Mouse (Mus musculus): ENCODE data around the gene Ssna1. TPM values are rescaled to one million over a fixed set of nuclear protein-coding genes. Genes with fewer than 3 reads are reported as not detected.
"Not testable (repeated sequence)": the region's sequence is repeated elsewhere in the genome, so short reads cannot be mapped to it uniquely, and the experiment has no call there.

Ssna1 gene
- total RNA-seq, 1 experiment from 2014 or later = 47.7 TPM

GRCm38 (mm10) chr2:25262291-25262767 is 9.9 kb downstream of the Ssna1 start, which contains the start of gene Tprn:
TSS of gene Tprn (plus strand) at chr2:25262618.
- DNase-seq = peak; percentile 95

GRCm38 (mm10) chr2:25261870-25262269 is 10.4 kb downstream of the Ssna1 start:
- DNase-seq = no peak

- DNase-seq = no peak
Measured at GRCm38 (mm10) chr2:25258887-25259286, 13.4 kb downstream of the Ssna1 start.

GRCm38 (mm10) chr2:25257250-25257649 is 15.0 kb downstream of the Ssna1 start:
- DNase-seq = not testable (repeated sequence)

- not testable (repeated sequence) for DNase-seq
Measured at GRCm38 (mm10) chr2:25256443-25257109, 15.7 kb downstream of the Ssna1 start.

- DNase-seq = peak; percentile 89
Measured at GRCm38 (mm10) chr2:25255284-25255779, 16.9 kb downstream of the Ssna1 start, which contains the start of gene Tmem203. TSS of gene Tmem203 (plus strand) at chr2:25255439.

- no peak for DNase-seq
Measured at GRCm38 (mm10) chr2:25252331-25252730, 19.9 kb downstream of the Ssna1 start.

GRCm38 (mm10) chr2:25246183-25247072 is 25.8 kb downstream of the Ssna1 start, which contains the start of gene AL732309.1:
TSS of gene AL732309.1 (minus strand) at chr2:25246863.
- no peak for DNase-seq

- no peak for DNase-seq
Measured at GRCm38 (mm10) chr2:25244144-25244543, 28.1 kb downstream of the Ssna1 start.

- DNase-seq = no peak
Measured at GRCm38 (mm10) chr2:25243342-25243741, 28.9 kb downstream of the Ssna1 start.

- no peak for DNase-seq
Measured at GRCm38 (mm10) chr2:25242101-25242506, 30.1 kb downstream of the Ssna1 start, which contains the start of the genes Rnf208 and Cysrt1. TSS of gene Rnf208 (plus strand) at chr2:25242255. TSS of gene Cysrt1 (minus strand) at chr2:25242452.

GRCm38 (mm10) chr2:25241438-25241775 is 30.8 kb downstream of the Ssna1 start:
- DNase-seq = no peak

GRCm38 (mm10) chr2:25240723-25241437 is 31.4 kb downstream of the Ssna1 start:
- DNase-seq = peak; percentile 79

- no peak for DNase-seq
Measured at GRCm38 (mm10) chr2:25240310-25240709, 31.9 kb downstream of the Ssna1 start.

- DNase-seq = no peak
Measured at GRCm38 (mm10) chr2:25239766-25240165, 32.5 kb downstream of the Ssna1 start.

GRCm38 (mm10) chr2:25238106-25238505 is 34.1 kb downstream of the Ssna1 start:
- no peak for DNase-seq

GRCm38 (mm10) chr2:25237522-25237921 is 34.7 kb downstream of the Ssna1 start:
- no peak for DNase-seq

GRCm38 (mm10) chr2:25236614-25237013 is 35.6 kb downstream of the Ssna1 start, which contains the start of gene Rnf224:
TSS of gene Rnf224 (minus strand) at chr2:25236787.
- no peak for DNase-seq

- DNase-seq = no peak
Measured at GRCm38 (mm10) chr2:25234551-25235220, 37.6 kb downstream of the Ssna1 start.

GRCm38 (mm10) chr2:25234050-25234449 is 38.2 kb downstream of the Ssna1 start, which contains the start of gene Slc34a3:
TSS of gene Slc34a3 (minus strand) at chr2:25234364.
- no peak for DNase-seq

GRCm38 (mm10) chr2:25233421-25233820 is 38.8 kb downstream of the Ssna1 start:
- DNase-seq = no peak
